Mouse (Mus musculus) E14TG2a.4 (cell line): Measurements from ENCODE around the gene Iqck.

Source experiments
- H3K27me3 ChIP-seq: 2 replicates; pipeline ENCODE4 v1.6.1; 2014; ENCODE audit warnings: low read length, control low read depth; ENCODE audit not compliant: insufficient read depth
- H3K36me3 ChIP-seq: 2 replicates; pipeline ENCODE4 v1.6.1; 2014; ENCODE audit warnings: low read length, control low read depth; ENCODE audit not compliant: insufficient read depth
- H3K4me1 ChIP-seq: replicated peaks from 2 replicates; pipeline ENCODE4 v1.6.1; 2014; ENCODE audit warnings: low read depth, low read length, control low read depth
- H3K4me3 ChIP-seq: replicated peaks from 2 replicates; pipeline ENCODE4 v1.5.1; 2014; ENCODE audit warnings: mild to moderate bottlenecking, low read length
- H3K9me3 ChIP-seq: 2 replicates; pipeline ENCODE4 v1.6.1; 2014; ENCODE audit warnings: low read length, control low read depth
- CTCF ChIP-seq: conservative IDR thresholded peaks from 2 replicates; pipeline ENCODE4 v1.5.1; 2014; ENCODE audit warnings: low read length
- NANOG ChIP-seq: IDR thresholded peaks from 2 replicates; pipeline ENCODE4 v1.6.1; 2014; ENCODE audit warnings: borderline replicate concordance, low read length, mixed read lengths
- POU5F1 ChIP-seq: IDR thresholded peaks from 2 replicates; pipeline ENCODE4 v1.6.1; 2014; ENCODE audit warnings: low read length, borderline replicate concordance

The Iqck gene

GRCm38 (mm10) chr7:118943170-118943569 is 87.6 kb downstream of the Iqck start:
- H3K36me3 ChIP-seq: no peaks in the 10 kb centered on the region
- no peak overlapping the region for H3K4me3 ChIP-seq
- TF ChIP-seq CTCF (no peak), NANOG (no peak; the same call in 1 of the 2 replicates), POU5F1 (no peak)
- peaks cover 6% of the 10 kb centered on the region for H3K27me3 ChIP-seq
- H3K9me3 ChIP-seq: no peaks in the 10 kb centered on the region
- H3K4me1 ChIP-seq: peaks cover 48% of the 10 kb centered on the region

- H3K27me3 ChIP-seq: peaks cover 4% of the 10 kb centered on the region
- no peak for TF ChIP-seq NANOG
- H3K9me3 ChIP-seq: no peaks in the 10 kb centered on the region
- H3K4me3 ChIP-seq: no peak overlapping the region
- peaks cover 51% of the 10 kb centered on the region for H3K4me1 ChIP-seq
- H3K36me3 ChIP-seq: no peaks in the 10 kb centered on the region
Measured at GRCm38 (mm10) chr7:118944884-118945283, 89.3 kb downstream of the Iqck start.

GRCm38 (mm10) chr7:118947241-118947640 is 91.7 kb downstream of the Iqck start:
- TF ChIP-seq NANOG (no peak), POU5F1 (no peak), CTCF (no peak)

GRCm38 (mm10) chr7:118948677-118949282 is 93.2 kb downstream of the Iqck start:
- Histone ChIP-seq H3K9me3 (no peaks in the 10 kb centered on the region), H3K4me1 (peaks cover 26% of the 10 kb centered on the region), H3K27me3 (no peaks in the 10 kb centered on the region), H3K36me3 (no peaks in the 10 kb centered on the region), H3K4me3 (no peak overlapping the region)
- TF ChIP-seq NANOG (no peak), CTCF (no peak), POU5F1 (no peak)

More at GRCm38 (mm10) chr7:118947241-118947640, 91.7 kb downstream of the Iqck start:
- H3K4me3 ChIP-seq: no peak overlapping the region
- H3K9me3 ChIP-seq: no peaks in the 10 kb centered on the region
- no peaks in the 10 kb centered on the region for H3K36me3 ChIP-seq
- H3K4me1 ChIP-seq: peaks cover 41% of the 10 kb centered on the region
- H3K27me3 ChIP-seq: no peaks in the 10 kb centered on the region

GRCm38 (mm10) chr7:118949749-118950148 is 94.2 kb downstream of the Iqck start:
- TF ChIP-seq NANOG (no peak), POU5F1 (no peak), CTCF (no peak)
- no peaks in the 10 kb centered on the region for H3K9me3 ChIP-seq
- H3K4me1 ChIP-seq: peaks cover 17% of the 10 kb centered on the region
- H3K4me3 ChIP-seq: no peak overlapping the region
- H3K27me3 ChIP-seq: no peaks in the 10 kb centered on the region
- H3K36me3 ChIP-seq: no peaks in the 10 kb centered on the region

GRCm38 (mm10) chr7:118953626-118954282 is 98.2 kb downstream of the Iqck start:
- Histone ChIP-seq H3K36me3 (no peaks in the 10 kb centered on the region), H3K4me3 (no peak overlapping the region), H3K9me3 (no peaks in the 10 kb centered on the region), H3K27me3 (no peaks in the 10 kb centered on the region), H3K4me1 (peaks cover 4% of the 10 kb centered on the region)
- TF ChIP-seq NANOG (no peak), POU5F1 (no peak), CTCF (no peak)

- H3K27me3 ChIP-seq: no peaks in the 10 kb centered on the region
- H3K4me3 ChIP-seq: no peak overlapping the region
- no peaks in the 10 kb centered on the region for H3K36me3 ChIP-seq
- peaks cover 3% of the 10 kb centered on the region; the same call in 1 of the 2 replicates for H3K4me1 ChIP-seq
- H3K9me3 ChIP-seq: no peaks in the 10 kb centered on the region
- TF ChIP-seq POU5F1 (no peak), CTCF (no peak), NANOG (no peak)
Measured at GRCm38 (mm10) chr7:118954968-118955367, 99.4 kb downstream of the Iqck start.

- Histone ChIP-seq H3K4me3 (no peak overlapping the region), H3K9me3 (no peaks in the 10 kb centered on the region), H3K4me1 (peaks cover 3% of the 10 kb centered on the region; the same call in 1 of the 2 replicates), H3K27me3 (no peaks in the 10 kb centered on the region), H3K36me3 (no peaks in the 10 kb centered on the region)
- TF ChIP-seq CTCF (no peak), NANOG (no peak), POU5F1 (no peak)
Measured at GRCm38 (mm10) chr7:118956616-118957246, 101.2 kb downstream of the Iqck start.
